Mouse (Mus musculus): ENCODE results near the gene Grxcr1.

Grxcr1 gene

GRCm38 (mm10) chr5:68031744-68032143, at the start of gene Grxcr1:
Grxcr1 (plus strand) TSS chr5:68031835.
- DNase-seq (ENCODE audit: low spot score in 2 of 2) = no peak

- no peak for DNase-seq (ENCODE audit: low spot score in 2 of 2)
Observed at GRCm38 (mm10) chr5:67981946-67982526, 49.6 kb upstream of the Grxcr1 start.

- DNase-seq (ENCODE audit: low spot score in 2 of 2) = no peak
Observed at GRCm38 (mm10) chr5:67990426-67990825, 41.2 kb upstream of the Grxcr1 start.

GRCm38 (mm10) chr5:68002611-68003010, 29.0 kb upstream of the Grxcr1 start:
- DNase-seq (ENCODE audit: low spot score in 2 of 2) = no peak

- DNase-seq (ENCODE audit: low spot score in 2 of 2) = no peak
Observed at GRCm38 (mm10) chr5:68003904-68004303, 27.7 kb upstream of the Grxcr1 start.

GRCm38 (mm10) chr5:68004419-68004818, 27.2 kb upstream of the Grxcr1 start:
- no peak for DNase-seq (ENCODE audit: low spot score in 2 of 2)

- no peak for DNase-seq (ENCODE audit: low spot score in 2 of 2)
Observed at GRCm38 (mm10) chr5:68007074-68007473, 24.6 kb upstream of the Grxcr1 start.

- no peak for DNase-seq (ENCODE audit: low spot score in 2 of 2)
Observed at GRCm38 (mm10) chr5:68011569-68011968, 20.1 kb upstream of the Grxcr1 start.

GRCm38 (mm10) chr5:68012618-68013017, 19.0 kb upstream of the Grxcr1 start:
- peak; percentile 47 to 72 for DNase-seq (ENCODE audit: low spot score in 2 of 2)

GRCm38 (mm10) chr5:68020870-68021269, 10.8 kb upstream of the Grxcr1 start:
- DNase-seq (ENCODE audit: low spot score in 2 of 2) = no peak

GRCm38 (mm10) chr5:68026658-68027422, 4.8 kb upstream of the Grxcr1 start:
- no peak for DNase-seq (ENCODE audit: low spot score in 2 of 2)

GRCm38 (mm10) chr5:68027474-68027873, 4.2 kb upstream of the Grxcr1 start:
- no peak for DNase-seq (ENCODE audit: low spot score in 2 of 2)

GRCm38 (mm10) chr5:68033345-68033744, 1.7 kb downstream of the Grxcr1 start:
- no peak for DNase-seq (ENCODE audit: low spot score in 2 of 2)

- no peak for DNase-seq (ENCODE audit: low spot score in 2 of 2)
Observed at GRCm38 (mm10) chr5:68039077-68039476, 7.4 kb downstream of the Grxcr1 start.

GRCm38 (mm10) chr5:68043339-68043738, 11.7 kb downstream of the Grxcr1 start:
- DNase-seq (ENCODE audit: low spot score in 2 of 2) = no peak

- no peak for DNase-seq (ENCODE audit: low spot score in 2 of 2)
Observed at GRCm38 (mm10) chr5:68048783-68049182, 17.1 kb downstream of the Grxcr1 start.

GRCm38 (mm10) chr5:68049536-68049935, 17.9 kb downstream of the Grxcr1 start:
- DNase-seq (ENCODE audit: low spot score in 2 of 2) = no peak

- DNase-seq (ENCODE audit: low spot score in 2 of 2) = no peak
Observed at GRCm38 (mm10) chr5:68051101-68051500, 19.5 kb downstream of the Grxcr1 start.

GRCm38 (mm10) chr5:68057574-68057973, 25.9 kb downstream of the Grxcr1 start:
- no peak for DNase-seq (ENCODE audit: low spot score in 2 of 2)

GRCm38 (mm10) chr5:68068694-68069093, 37.1 kb downstream of the Grxcr1 start:
- DNase-seq (ENCODE audit: low spot score in 2 of 2) = no peak

- no peak for DNase-seq (ENCODE audit: low spot score in 2 of 2)
Observed at GRCm38 (mm10) chr5:68070308-68070707, 38.7 kb downstream of the Grxcr1 start.

- DNase-seq (ENCODE audit: low spot score in 2 of 2) = no peak
Observed at GRCm38 (mm10) chr5:68071857-68072256, 40.2 kb downstream of the Grxcr1 start.

GRCm38 (mm10) chr5:68086535-68087098, 55.0 kb downstream of the Grxcr1 start:
- no peak for DNase-seq (ENCODE audit: low spot score in 2 of 2)
